Mouse (Mus musculus): ENCODE data around the gene Ddost. TPM values are rescaled to one million over a fixed set of nuclear protein-coding genes. Genes with fewer than 3 reads are reported as not detected.

Gene Ddost
- total and polyA plus RNA-seq, 3 experiments, result 63.3 to 159 (median 93.2) TPM

DNA sequence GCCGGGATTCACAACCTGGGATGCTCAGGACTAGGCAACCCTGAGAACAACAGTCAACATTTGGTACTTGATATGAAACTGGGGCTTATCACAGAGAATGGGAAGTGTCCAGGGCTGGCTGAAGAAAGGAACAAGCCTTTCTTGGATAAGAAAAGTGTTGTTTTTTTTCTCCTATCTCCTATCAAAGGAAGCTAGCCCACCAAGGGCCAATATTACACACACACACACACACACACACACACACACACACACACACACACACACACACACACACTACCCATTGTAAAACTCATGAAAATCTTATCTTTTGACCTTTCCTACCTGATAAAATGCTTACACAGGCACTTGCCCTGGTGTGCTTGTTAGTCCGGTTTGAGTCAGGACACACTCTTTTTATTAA lies 51.0 kb downstream of the Ddost start:
- Histone ChIP-seq H3K4me1 (ENCODE audit: insufficient read depth, low read depth, low read length) (no peaks in the 10 kb centered on the region), H3K4me3 (ENCODE audit: low read depth, low read length) (no peak overlapping the region), H3K9me3 (replicated peaks) (no peaks in the 10 kb centered on the region), H3K27me3 (ENCODE audit: insufficient read depth, low read length) (no peaks in the 10 kb centered on the region), H3K36me3 (replicated peaks) (no peaks in the 10 kb centered on the region)
- DNase-seq (ENCODE audit: low spot score), result no peak
- no peak for ATAC-seq (ENCODE audit: extremely low read depth, insufficient number of reproducible peaks, low FRiP score, poor library complexity, severe bottlenecking)
- TF ChIP-seq TAL1 (conservative IDR thresholded peaks at IDR 0.05; ENCODE audit: low read depth, low read length) (no peak), GATA1 (IDR thresholded peaks at IDR 0.05; ENCODE audit: borderline replicate concordance, low read length) (no peak), GATA2 (IDR thresholded peaks at IDR 0.05; ENCODE audit: borderline replicate concordance, low read depth, low read length) (no peak), POLR2AphosphoS5 (IDR thresholded peaks at IDR 0.05; ENCODE audit: insufficient replicate concordance, low read depth, low read length) (no peak), CTCF (IDR thresholded peaks at IDR 0.05; ENCODE audit: low read depth, low read length) (no peak)

DNA sequence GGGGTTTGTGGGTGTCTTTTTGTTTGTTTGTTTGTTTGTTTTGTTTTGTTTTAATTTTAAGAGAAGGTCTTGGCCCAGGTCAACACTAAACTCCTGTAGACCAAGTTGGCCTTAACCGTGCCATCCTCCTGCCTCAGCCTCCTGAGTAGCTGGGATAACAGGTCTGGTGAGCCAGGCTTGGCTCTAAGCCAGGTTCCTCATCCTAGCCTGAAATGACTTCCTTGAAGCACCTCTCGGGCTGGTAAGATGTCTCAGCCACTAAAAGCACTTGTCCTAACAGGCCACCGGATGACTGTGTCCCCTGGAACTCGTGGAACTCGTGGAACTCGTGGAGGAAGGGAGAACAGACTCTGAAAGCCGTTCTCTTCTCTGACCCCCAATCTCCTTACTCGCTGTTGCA lies 51.6 kb downstream of the Ddost start:
- no peaks in the 10 kb centered on the region for H3K4me1 ChIP-seq (ENCODE audit: insufficient read depth, low read depth, low read length)
- no peak for ATAC-seq (ENCODE audit: extremely low read depth, insufficient number of reproducible peaks, low FRiP score, poor library complexity, severe bottlenecking)
- TF ChIP-seq CTCF (IDR thresholded peaks at IDR 0.05; ENCODE audit: low read depth, low read length), result no peak
- TF ChIP-seq TAL1 (conservative IDR thresholded peaks at IDR 0.05; ENCODE audit: low read depth, low read length), result no peak
- no peak for TF ChIP-seq POLR2AphosphoS5 (IDR thresholded peaks at IDR 0.05; ENCODE audit: insufficient replicate concordance, low read depth, low read length)
- no peak for TF ChIP-seq GATA1 (IDR thresholded peaks at IDR 0.05; ENCODE audit: borderline replicate concordance, low read length)
- no peak for TF ChIP-seq GATA2 (IDR thresholded peaks at IDR 0.05; ENCODE audit: borderline replicate concordance, low read depth, low read length)
- H3K9me3 ChIP-seq (replicated peaks), result no peaks in the 10 kb centered on the region
- DNase-seq (ENCODE audit: low spot score), result no peak
- no peaks in the 10 kb centered on the region for H3K36me3 ChIP-seq (replicated peaks)
- H3K27me3 ChIP-seq (ENCODE audit: insufficient read depth, low read length), result no peaks in the 10 kb centered on the region
- no peak overlapping the region for H3K4me3 ChIP-seq (ENCODE audit: low read depth, low read length)

DNA sequence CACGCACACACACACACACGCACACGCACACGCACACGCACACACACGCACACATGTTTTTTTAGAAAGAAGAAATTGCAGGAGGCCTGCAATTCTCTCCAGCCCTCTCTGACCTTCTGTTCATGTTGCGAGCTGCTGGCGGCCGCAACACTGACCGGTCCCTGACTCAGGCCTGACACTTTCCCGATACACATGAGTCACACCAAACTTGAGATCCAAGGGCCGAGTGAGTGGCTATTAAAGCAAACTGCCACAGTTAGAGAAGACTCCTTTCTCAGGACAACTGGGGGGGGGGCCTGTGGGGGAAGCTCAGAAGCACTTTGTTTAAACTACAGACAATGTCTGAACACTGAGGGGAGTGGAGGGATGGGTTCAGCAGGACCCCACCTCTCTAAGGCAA lies 52.0 kb downstream of the Ddost start:
- DNase-seq (ENCODE audit: low spot score) (no peak), ATAC-seq (ENCODE audit: extremely low read depth, insufficient number of reproducible peaks, low FRiP score, poor library complexity, severe bottlenecking) (no peak)
- Histone ChIP-seq H3K36me3 (replicated peaks) (no peaks in the 10 kb centered on the region), H3K4me3 (ENCODE audit: low read depth, low read length) (no peak overlapping the region), H3K27me3 (ENCODE audit: insufficient read depth, low read length) (no peaks in the 10 kb centered on the region), H3K9me3 (replicated peaks) (no peaks in the 10 kb centered on the region), H3K4me1 (ENCODE audit: insufficient read depth, low read depth, low read length) (no peaks in the 10 kb centered on the region)
- TF ChIP-seq CTCF (IDR thresholded peaks at IDR 0.05; ENCODE audit: low read depth, low read length) (no peak), GATA1 (IDR thresholded peaks at IDR 0.05; ENCODE audit: borderline replicate concordance, low read length) (no peak), TAL1 (conservative IDR thresholded peaks at IDR 0.05; ENCODE audit: low read depth, low read length) (no peak), POLR2AphosphoS5 (IDR thresholded peaks at IDR 0.05; ENCODE audit: insufficient replicate concordance, low read depth, low read length) (no peak), GATA2 (IDR thresholded peaks at IDR 0.05; ENCODE audit: borderline replicate concordance, low read depth, low read length) (no peak)

DNA sequence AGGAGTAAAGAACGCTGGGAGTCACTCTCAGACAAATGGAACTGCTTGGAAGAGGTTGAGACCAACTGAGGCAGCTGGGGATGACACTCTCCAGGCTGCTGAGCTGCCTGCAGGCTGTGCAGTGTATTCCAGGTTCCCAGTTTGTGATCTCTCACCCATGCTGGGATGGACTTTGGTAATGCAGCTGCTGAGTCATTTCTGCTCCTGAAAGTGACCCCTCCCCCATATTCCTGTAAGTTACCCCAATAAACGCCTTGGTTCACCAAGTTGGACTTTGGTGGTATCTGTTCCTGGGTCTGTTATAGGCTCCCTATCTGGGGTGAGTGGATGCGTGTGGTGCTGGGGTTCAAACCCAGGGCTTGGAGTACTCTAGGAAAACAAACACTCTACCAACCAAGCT lies 53.6 kb downstream of the Ddost start:
- TF ChIP-seq CTCF (IDR thresholded peaks at IDR 0.05; ENCODE audit: low read depth, low read length), result no peak
- H3K4me3 ChIP-seq (ENCODE audit: low read depth, low read length), result no peak overlapping the region
- H3K4me1 ChIP-seq (ENCODE audit: insufficient read depth, low read depth, low read length), result no peaks in the 10 kb centered on the region
- no peaks in the 10 kb centered on the region for H3K36me3 ChIP-seq (replicated peaks)
- DNase-seq (ENCODE audit: low spot score) (no peak), ATAC-seq (ENCODE audit: extremely low read depth, insufficient number of reproducible peaks, low FRiP score, poor library complexity, severe bottlenecking) (no peak)
- H3K9me3 ChIP-seq (replicated peaks), result no peaks in the 10 kb centered on the region
- H3K27me3 ChIP-seq (ENCODE audit: insufficient read depth, low read length), result no peaks in the 10 kb centered on the region

DNA sequence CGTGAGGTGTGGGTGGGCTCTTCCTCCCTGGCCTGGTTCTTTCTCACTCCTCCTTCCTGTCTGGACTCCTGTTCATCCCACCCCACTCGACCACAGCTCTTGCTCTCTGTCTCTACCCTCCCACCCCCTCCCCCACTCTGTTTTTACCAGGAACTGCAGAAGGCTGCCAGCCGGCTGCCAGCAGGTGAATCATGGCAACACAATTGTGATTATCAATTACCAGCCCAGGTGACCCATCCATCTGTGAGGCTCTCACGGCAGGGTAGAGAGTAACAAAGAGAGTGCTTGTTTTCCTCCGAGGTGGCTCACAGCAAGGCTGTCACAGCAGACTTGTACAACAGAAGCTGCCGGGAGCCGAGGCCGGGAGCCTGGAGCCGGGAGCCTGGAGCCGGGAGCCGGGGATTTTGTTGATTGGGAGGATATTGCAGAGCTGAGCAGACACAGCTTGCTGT lies 56.9 kb downstream of the Ddost start:
- Histone ChIP-seq H3K4me1 (ENCODE audit: insufficient read depth, low read depth, low read length) (no peaks in the 10 kb centered on the region), H3K27me3 (ENCODE audit: insufficient read depth, low read length) (0 out of 2 replicates have a peak, but pooled peaks cover 2% of the 10 kb centered on the region), H3K4me3 (ENCODE audit: low read depth, low read length) (no peak overlapping the region), H3K9me3 (replicated peaks) (no peaks in the 10 kb centered on the region), H3K36me3 (replicated peaks) (no peaks in the 10 kb centered on the region)
- DNase-seq (ENCODE audit: low spot score), result no peak
- TF ChIP-seq GATA2 (IDR thresholded peaks at IDR 0.05; ENCODE audit: borderline replicate concordance, low read depth, low read length), result no peak
- TF ChIP-seq GATA1 (IDR thresholded peaks at IDR 0.05; ENCODE audit: borderline replicate concordance, low read length), result no peak
- TF ChIP-seq CTCF (IDR thresholded peaks at IDR 0.05; ENCODE audit: low read depth, low read length), result no peak
- no peak for TF ChIP-seq POLR2AphosphoS5 (IDR thresholded peaks at IDR 0.05; ENCODE audit: insufficient replicate concordance, low read depth, low read length)
- no peak for TF ChIP-seq TAL1 (conservative IDR thresholded peaks at IDR 0.05; ENCODE audit: low read depth, low read length)
- no peak for ATAC-seq (ENCODE audit: extremely low read depth, insufficient number of reproducible peaks, low FRiP score, poor library complexity, severe bottlenecking)

Other genes starting within 250 kb of the Ddost start
- 179 and 216 TPM in 2 replicates for gene Hp1bp3, start 88.4 kb upstream of the Ddost start, total RNA-seq (2014; fragmentation: Nextera tagmentation)
- gene Hp1bp3, start 88.4 kb upstream of the Ddost start, total RNA-seq (2017), result 118 and 127 TPM in 2 replicates
- gene Hp1bp3, start 88.4 kb upstream of the Ddost start, polyA plus RNA-seq (2012), result 41.6 TPM in 2 replicates
- gene Sh2d5, start 54.3 kb upstream of the Ddost start, total RNA-seq (2014; fragmentation: Nextera tagmentation), result 0.68 and 2.0 TPM in 2 replicates
- 0.55 and 0.99 TPM in 2 replicates for gene Sh2d5, start 54.3 kb upstream of the Ddost start, total RNA-seq (2017)
- gene Sh2d5, start 54.3 kb upstream of the Ddost start, polyA plus RNA-seq (2012), result 0.61 and 0.81 TPM in 2 replicates
- not detected in 2 replicates for gene Kif17, start 54.3 kb upstream of the Ddost start, total RNA-seq (2014; fragmentation: Nextera tagmentation)
- gene Kif17, start 54.3 kb upstream of the Ddost start, total RNA-seq (2017), result 0.16 TPM in 1 of 2 replicates, not detected in the other
- gene Kif17, start 54.3 kb upstream of the Ddost start, polyA plus RNA-seq (2012), result 0.13 and 0.16 TPM in 2 replicates
- gene Pink1, start 21.6 kb downstream of the Ddost start, total RNA-seq (2014; fragmentation: Nextera tagmentation), result 9.3 and 15.0 TPM in 2 replicates
- 19.4 and 27.0 TPM in 2 replicates for gene Pink1, start 21.6 kb downstream of the Ddost start, total RNA-seq (2017)
- 26.5 and 30.1 TPM in 2 replicates for gene Pink1, start 21.6 kb downstream of the Ddost start, polyA plus RNA-seq (2012)
- gene Cda, start 63.3 kb downstream of the Ddost start, total RNA-seq (2014; fragmentation: Nextera tagmentation), result not detected in 2 replicates
- gene Cda, start 63.3 kb downstream of the Ddost start, total RNA-seq (2017), result not detected in 2 replicates
- gene Cda, start 63.3 kb downstream of the Ddost start, polyA plus RNA-seq (2012), result not detected in 2 replicates
- gene Fam43b, start 91.8 kb downstream of the Ddost start, total RNA-seq (2014; fragmentation: Nextera tagmentation), result not detected in 2 replicates
- 0.11 TPM in 1 of 2 replicates, not detected in the other for gene Fam43b, start 91.8 kb downstream of the Ddost start, total RNA-seq (2017)
- not detected in 2 replicates for gene Fam43b, start 91.8 kb downstream of the Ddost start, polyA plus RNA-seq (2012)
- gene Mul1, start 129.9 kb downstream of the Ddost start, total RNA-seq (2014; fragmentation: Nextera tagmentation), result 8.6 and 10.5 TPM in 2 replicates
- 9.2 TPM in 2 replicates for gene Mul1, start 129.9 kb downstream of the Ddost start, total RNA-seq (2017)
- gene Mul1, start 129.9 kb downstream of the Ddost start, polyA plus RNA-seq (2012), result 41.4 and 53.3 TPM in 2 replicates
- 3.0 TPM in 2 replicates for gene Camk2n1, start 149.6 kb downstream of the Ddost start, total RNA-seq (2014; fragmentation: Nextera tagmentation)
- gene Camk2n1, start 149.6 kb downstream of the Ddost start, total RNA-seq (2017), result 1.5 and 1.6 TPM in 2 replicates
- 3.7 and 4.9 TPM in 2 replicates for gene Camk2n1, start 149.6 kb downstream of the Ddost start, polyA plus RNA-seq (2012)